ENCODE assay signal across 10 mouse cellular contexts in the genomic region with DNA sequence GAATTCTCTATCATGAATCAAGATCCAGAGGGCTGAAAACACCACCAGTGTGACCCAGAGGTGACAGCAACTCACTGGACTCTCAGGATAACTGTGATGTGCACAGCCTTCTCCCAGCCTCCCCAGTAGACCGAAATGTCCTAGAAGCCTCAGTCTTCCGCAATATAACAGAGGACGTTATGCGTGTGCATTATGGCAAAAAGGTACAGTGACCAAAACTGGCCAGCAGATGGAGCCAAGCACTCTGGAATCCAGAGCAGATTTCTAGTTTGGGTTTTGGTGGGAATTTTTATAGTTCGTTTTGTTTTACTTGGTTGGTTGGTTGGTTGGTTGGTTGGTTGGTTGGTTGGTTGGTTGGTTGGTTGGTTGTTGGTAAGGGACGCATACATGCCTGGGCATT. TPM values are rescaled to one million over a fixed set of nuclear protein-coding genes. Genes with fewer than 3 reads are reported as not detected.
DNase-seq lines count a peak whose midpoint lies in the region; ATAC-seq and TF ChIP-seq lines count a peak whose summit lies in the region.
"Had no signal": no experiment of that assay in that cellular context is flagged by ENCODE, and none has a peak within 500 bp of the region (broad histone marks: within the 10 kb centered on the region; RNA-seq: fewer than 3 reads in every experiment).

No protein-coding gene starts in this region.

- H3K9ac ChIP-seq in forebrain, embryonic 15.5 days (replicated peaks) = no peak overlapping the region
- no peak overlapping the region for H3K9ac ChIP-seq in midbrain, embryonic 15.5 days
- H3K9ac ChIP-seq in liver, postnatal 0 days (replicated peaks) = no peak overlapping the region
- H3K9ac ChIP-seq: hindbrain, embryonic 15.5 days; neural tube, embryonic 12.5 days had no signal

- peaks cover 7% of the 10 kb centered on the region for H3K4me1 ChIP-seq in forebrain, embryonic 10.5 days
- H3K4me1 ChIP-seq in forebrain, embryonic 15.5 days = peaks cover 7% of the 10 kb centered on the region; the same call in 1 of the 2 replicates
- peaks cover 12% of the 10 kb centered on the region for H3K4me1 ChIP-seq in midbrain, embryonic 10.5 days
- H3K4me1 ChIP-seq in midbrain, embryonic 15.5 days = peaks cover 8% of the 10 kb centered on the region
- no peaks in the 10 kb centered on the region for H3K4me1 ChIP-seq in liver, postnatal 0 days (ENCODE audit: insufficient read depth)
- H3K4me1 ChIP-seq in small intestine, adult 2 months (ENCODE audit: control insufficient read depth, insufficient read depth, insufficient read length, low read length) = no peaks in the 10 kb centered on the region

- H3K4me3 ChIP-seq in forebrain, embryonic 10.5 days = no peak overlapping the region
- no peak overlapping the region for H3K4me3 ChIP-seq in forebrain, embryonic 15.5 days
- H3K4me3 ChIP-seq in midbrain, embryonic 10.5 days = no peak overlapping the region
- no peak overlapping the region for H3K4me3 ChIP-seq in midbrain, embryonic 15.5 days
- no peak overlapping the region for H3K4me3 ChIP-seq in liver, postnatal 0 days (ENCODE audit: low read depth, low read length)
- no peak overlapping the region for H3K4me3 ChIP-seq in small intestine, adult 2 months (ENCODE audit: low read depth, low read length)
- H3K4me3 ChIP-seq: hindbrain, embryonic 15.5 days; neural tube, embryonic 12.5 days had no signal

- H3K27ac ChIP-seq in forebrain, embryonic 10.5 days = no peak overlapping the region
- H3K27ac ChIP-seq in forebrain, embryonic 15.5 days (replicated peaks) = no peak overlapping the region
- no peak overlapping the region for H3K27ac ChIP-seq in midbrain, embryonic 10.5 days (replicated peaks)
- H3K27ac ChIP-seq in midbrain, embryonic 15.5 days = no peak overlapping the region
- H3K27ac ChIP-seq in liver, postnatal 0 days (ENCODE audit: low read depth) = no peak overlapping the region
- no peak overlapping the region for H3K27ac ChIP-seq in small intestine, adult 2 months (ENCODE audit: insufficient read depth, low read depth, low read length)
- H3K27ac ChIP-seq: hindbrain, embryonic 15.5 days; neural tube, embryonic 12.5 days had no signal

- intact Hi-C loops in gastrocnemius, postnatal 14 days (cut with DNase I; ENCODE audit: low total_unique reads) = loop anchor here (10.0 kb wide), 1 partner anchor 310 kb away; no protein-coding TSS in a partner anchor

- H3K9me3 ChIP-seq in forebrain, embryonic 10.5 days = peaks cover 2% of the 10 kb centered on the region; the same call in 1 of the 2 replicates
- H3K9me3 ChIP-seq in forebrain, embryonic 15.5 days = no peaks in the 10 kb centered on the region
- peaks cover 11% of the 10 kb centered on the region; the same call in 1 of the 2 replicates for H3K9me3 ChIP-seq in midbrain, embryonic 10.5 days (replicated peaks)
- no peaks in the 10 kb centered on the region for H3K9me3 ChIP-seq in midbrain, embryonic 15.5 days
- H3K9me3 ChIP-seq in liver, postnatal 0 days (ENCODE audit: low read length) = no peaks in the 10 kb centered on the region
- H3K9me3 ChIP-seq: hindbrain, embryonic 15.5 days had no signal

- no peak for ATAC-seq in forebrain, embryonic 15.5 days (replicated peaks)
- ATAC-seq in midbrain, embryonic 15.5 days (replicated peaks) = no peak
- ATAC-seq in liver, postnatal 0 days = no peak

- WGBS in forebrain, embryonic 10.5 days = 57% methylated on average over 6 of the region's 6 CpGs
- WGBS in forebrain, embryonic 15.5 days = 49% methylated on average over 6 of the region's 6 CpGs
- WGBS in midbrain, embryonic 10.5 days = 57% methylated on average over 6 of the region's 6 CpGs
- 50% methylated on average over 6 of the region's 6 CpGs for WGBS in midbrain, embryonic 15.5 days
- WGBS in liver, postnatal 0 days (ENCODE audit: insufficient replicate concordance) = 36% methylated on average over 6 of the region's 6 CpGs
- WGBS in small intestine, adult 2 months = 33% methylated on average over 6 of the region's 6 CpGs

- no peaks in the 10 kb centered on the region for H3K27me3 ChIP-seq in forebrain, embryonic 10.5 days (ENCODE audit: poor library complexity, severe bottlenecking)
- H3K27me3 ChIP-seq in forebrain, embryonic 15.5 days = no peaks in the 10 kb centered on the region
- no peaks in the 10 kb centered on the region for H3K27me3 ChIP-seq in midbrain, embryonic 10.5 days (ENCODE audit: low read depth, poor library complexity, severe bottlenecking)
- H3K27me3 ChIP-seq in midbrain, embryonic 15.5 days (replicated peaks) = no peaks in the 10 kb centered on the region
- no peaks in the 10 kb centered on the region for H3K27me3 ChIP-seq in liver, postnatal 0 days (ENCODE audit: insufficient read depth, low read length)
- no peaks in the 10 kb centered on the region for H3K27me3 ChIP-seq in small intestine, adult 2 months (ENCODE audit: control insufficient read depth, insufficient read depth, low read length)
- H3K27me3 ChIP-seq: hindbrain, embryonic 15.5 days; neural tube, embryonic 12.5 days had no signal

- H3K4me2 ChIP-seq in forebrain, embryonic 15.5 days (replicated peaks) = no peak overlapping the region
- H3K4me2 ChIP-seq in midbrain, embryonic 15.5 days = no peak overlapping the region
- no peak overlapping the region for H3K4me2 ChIP-seq in liver, postnatal 0 days (ENCODE audit: low read depth, low read length)
- H3K4me2 ChIP-seq: hindbrain, embryonic 15.5 days; neural tube, embryonic 12.5 days had no signal

- TF ChIP-seq CTCF in liver, postnatal 0 days (IDR thresholded peaks at IDR 0.05; ENCODE audit: low read depth) = peak; percentile 76
- TF ChIP-seq CTCF in small intestine, adult 2 months (IDR thresholded peaks at IDR 0.05; ENCODE audit: extremely low read depth, insufficient read length, insufficient replicate concordance, low read depth, low read length) = peak; percentile 46; the same call in 1 of the 2 replicates

- TF ChIP-seq EP300 in liver, postnatal 0 days (IDR thresholded peaks at IDR 0.05; ENCODE audit: low read depth) = no peak

- DNase-seq in forebrain, embryonic 10.5 days (ENCODE audit: extremely low spot score, low spot score) = peak; percentile 51
- DNase-seq in midbrain, embryonic 10.5 days (ENCODE audit: low spot score) = peak; percentile 50
- peak; percentile 57 for DNase-seq in adrenal gland, postnatal 25 days
- peak; percentile 26 for DNase-seq in gastrocnemius, postnatal 14 days
- peak; percentile 54 for DNase-seq in liver, postnatal 0 days

- TF ChIP-seq POLR2A in small intestine, adult 2 months (IDR thresholded peaks at IDR 0.05; ENCODE audit: low read depth, low read length) = no peak

- H3K36me3 ChIP-seq in forebrain, embryonic 10.5 days (replicated peaks) = peaks cover 18% of the 10 kb centered on the region
- 0 out of 2 replicates have a peak, but pooled peaks cover 4% of the 10 kb centered on the region for H3K36me3 ChIP-seq in forebrain, embryonic 15.5 days
- H3K36me3 ChIP-seq in midbrain, embryonic 10.5 days = peaks cover 19% of the 10 kb centered on the region
- H3K36me3 ChIP-seq in midbrain, embryonic 15.5 days (replicated peaks) = no peaks in the 10 kb centered on the region
- H3K36me3 ChIP-seq in liver, postnatal 0 days (replicated peaks; ENCODE audit: insufficient read depth, low read length) = no peaks in the 10 kb centered on the region
- 0 out of 2 replicates have a peak, but pooled peaks cover 2% of the 10 kb centered on the region for H3K36me3 ChIP-seq in small intestine, adult 2 months (ENCODE audit: control insufficient read depth, insufficient read depth, low read length)
- H3K36me3 ChIP-seq: hindbrain, embryonic 15.5 days had no signal

RNA-seq across cellular contexts. Expression of a gene that starts 43.3 kb away (rescaled TPM):
- 64.5 and 65.6 TPM in 2 replicates for polyA plus RNA-seq in forebrain, embryonic 10.5 days (2016; fragmentation: Nextera tagmentation; extraction: Ambion mirVana)
- 107 and 111 TPM in 2 replicates for polyA plus RNA-seq in forebrain, embryonic 15.5 days (2015; fragmentation: Nextera tagmentation; extraction: Ambion mirVana)
- polyA plus RNA-seq in midbrain, embryonic 10.5 days (2016; fragmentation: Nextera tagmentation; extraction: Ambion mirVana) = 71.8 and 81.6 TPM in 2 replicates
- 93.0 and 94.3 TPM in 2 replicates for polyA plus RNA-seq in midbrain, embryonic 15.5 days (2015; fragmentation: Nextera tagmentation; extraction: Ambion mirVana)
- total RNA-seq in adrenal gland, postnatal 25 days (2021) = 70.8 and 82.7 TPM in 2 replicates
- 10 to 100 TPM; 41.0 to 43.2 TPM for total RNA-seq in gastrocnemius, postnatal 14 days (2021)
- 22.7 and 22.9 TPM in 2 replicates for polyA plus RNA-seq in liver, postnatal 0 days (2015; fragmentation: Nextera tagmentation; extraction: Ambion mirVana)
- polyA plus RNA-seq in small intestine, adult 2 months (2012; rRNA removed) = 14.8 and 31.3 TPM in 2 replicates

RNA-seq across cellular contexts. Expression of a gene that starts 43.3 kb away (rescaled TPM):
- 42.8 and 52.6 TPM in 2 replicates for polyA plus RNA-seq in forebrain, embryonic 10.5 days (2016; fragmentation: Nextera tagmentation; extraction: Ambion mirVana)
- polyA plus RNA-seq in forebrain, embryonic 15.5 days (2015; fragmentation: Nextera tagmentation; extraction: Ambion mirVana) = 71.7 and 75.5 TPM in 2 replicates
- 57.8 and 57.9 TPM in 2 replicates for polyA plus RNA-seq in midbrain, embryonic 10.5 days (2016; fragmentation: Nextera tagmentation; extraction: Ambion mirVana)
- polyA plus RNA-seq in midbrain, embryonic 15.5 days (2015; fragmentation: Nextera tagmentation; extraction: Ambion mirVana) = 57.5 and 64.8 TPM in 2 replicates
- total RNA-seq in adrenal gland, postnatal 25 days (2021) = 27.9 and 32.2 TPM in 2 replicates
- 10 to 100 TPM; 10.7 to 12.9 TPM for total RNA-seq in gastrocnemius, postnatal 14 days (2021)
- 11.7 and 13.6 TPM in 2 replicates for polyA plus RNA-seq in liver, postnatal 0 days (2015; fragmentation: Nextera tagmentation; extraction: Ambion mirVana)
- 3.5 and 6.9 TPM in 2 replicates for polyA plus RNA-seq in small intestine, adult 2 months (2012; rRNA removed)
